ENCODE assay signal across 20 mouse cellular contexts in genomic region chr1:161925281-161925805, GRCm38 (mm10). TPM values are rescaled to one million over a fixed set of nuclear protein-coding genes. Genes with fewer than 3 reads are reported as not detected.
DNase-seq lines count a peak whose midpoint lies in the region; ATAC-seq and TF ChIP-seq lines count a peak whose summit lies in the region.
"Had no signal": no experiment of that assay in that cellular context is flagged by ENCODE, and none has a peak within 500 bp of the region (broad histone marks: within the 10 kb centered on the region; RNA-seq: fewer than 3 reads in every experiment).

No protein-coding gene starts in this region.

- TF ChIP-seq CTCF in lung, postnatal 0 days (IDR thresholded peaks at IDR 0.05) = no peak

- H3K9me3 ChIP-seq in heart, embryonic 12.5 days (replicated peaks) = no peaks in the 10 kb centered on the region
- no peaks in the 10 kb centered on the region for H3K9me3 ChIP-seq in lung, postnatal 0 days (ENCODE audit: low read length)
- no peaks in the 10 kb centered on the region for H3K9me3 ChIP-seq in forebrain, embryonic 12.5 days
- H3K9me3 ChIP-seq: embryonic facial prominence, embryonic 13.5 days; hindbrain, embryonic 12.5 days; limb, embryonic 13.5 days; lung, embryonic 15.5 days; midbrain, embryonic 12.5 days had no signal

- no peak overlapping the region for H3K4me3 ChIP-seq in heart, embryonic 12.5 days
- H3K4me3 ChIP-seq in lung, postnatal 0 days (ENCODE audit: low read depth, low read length) = no peak overlapping the region
- H3K4me3 ChIP-seq in forebrain, embryonic 12.5 days (replicated peaks) = no peak overlapping the region
- H3K4me3 ChIP-seq: embryonic facial prominence, embryonic 13.5 days; hindbrain, embryonic 12.5 days; left cerebral cortex, adult 2 months; limb, embryonic 13.5 days; lung, embryonic 15.5 days; midbrain, embryonic 12.5 days had no signal

- H3K36me3 ChIP-seq in heart, embryonic 12.5 days = no peaks in the 10 kb centered on the region
- no peaks in the 10 kb centered on the region for H3K36me3 ChIP-seq in lung, postnatal 0 days (ENCODE audit: insufficient read depth, low read length)
- H3K36me3 ChIP-seq in forebrain, embryonic 12.5 days (replicated peaks) = no peaks in the 10 kb centered on the region
- H3K36me3 ChIP-seq: embryonic facial prominence, embryonic 13.5 days; hindbrain, embryonic 12.5 days; limb, embryonic 13.5 days; lung, embryonic 15.5 days; midbrain, embryonic 12.5 days had no signal

- no peak overlapping the region for H3K9ac ChIP-seq in heart, embryonic 12.5 days
- no peak overlapping the region for H3K9ac ChIP-seq in lung, postnatal 0 days (replicated peaks; ENCODE audit: low read depth)
- H3K9ac ChIP-seq in forebrain, embryonic 12.5 days = no peak overlapping the region
- H3K9ac ChIP-seq: embryonic facial prominence, embryonic 13.5 days; hindbrain, embryonic 12.5 days; limb, embryonic 13.5 days; lung, embryonic 15.5 days; midbrain, embryonic 12.5 days had no signal

- no peak for TF ChIP-seq EP300 in lung, postnatal 0 days (IDR thresholded peaks at IDR 0.05)

- no peaks in the 10 kb centered on the region for H3K4me1 ChIP-seq in heart, embryonic 12.5 days (replicated peaks)
- H3K4me1 ChIP-seq in lung, postnatal 0 days (ENCODE audit: insufficient read depth, low read depth, low read length) = no peaks in the 10 kb centered on the region
- no peaks in the 10 kb centered on the region for H3K4me1 ChIP-seq in forebrain, embryonic 12.5 days
- H3K4me1 ChIP-seq: embryonic facial prominence, embryonic 13.5 days; hindbrain, embryonic 12.5 days; limb, embryonic 13.5 days; lung, embryonic 15.5 days; midbrain, embryonic 12.5 days had no signal

- no peak overlapping the region for H3K4me2 ChIP-seq in heart, embryonic 12.5 days
- H3K4me2 ChIP-seq in lung, postnatal 0 days (replicated peaks; ENCODE audit: low read depth, low read length) = 0 out of 2 replicates have a peak overlapping the region, but pooled peaks have one; percentile 19
- H3K4me2 ChIP-seq in forebrain, embryonic 12.5 days = no peak overlapping the region
- H3K4me2 ChIP-seq: embryonic facial prominence, embryonic 13.5 days; heart, embryonic 11.5 days; hindbrain, embryonic 12.5 days; limb, embryonic 13.5 days; lung, embryonic 15.5 days; midbrain, embryonic 12.5 days had no signal

- no peaks in the 10 kb centered on the region for H3K27me3 ChIP-seq in heart, embryonic 12.5 days (replicated peaks)
- H3K27me3 ChIP-seq in lung, postnatal 0 days (replicated peaks; ENCODE audit: insufficient read depth, low read length) = no peaks in the 10 kb centered on the region
- H3K27me3 ChIP-seq in forebrain, embryonic 12.5 days = no peaks in the 10 kb centered on the region
- H3K27me3 ChIP-seq: embryonic facial prominence, embryonic 13.5 days; hindbrain, embryonic 12.5 days; limb, embryonic 13.5 days; lung, embryonic 15.5 days; midbrain, embryonic 12.5 days had no signal

- ATAC-seq in heart, embryonic 12.5 days (ENCODE audit: insufficient number of reproducible peaks, low FRiP score) = no peak
- ATAC-seq in lung, postnatal 0 days = peak; percentile 64
- no peak for ATAC-seq in forebrain, embryonic 12.5 days (ENCODE audit: low FRiP score)
- ATAC-seq: activated CD4-positive, CD25-positive, alpha-beta regulatory T cell, adult 4 months; intestine, embryonic 16.5 days had no signal

- DNase-seq in heart, adult 11 months = peak; percentile 88
- peak; percentile 10 for DNase-seq in adrenal gland, postnatal 25 days
- peak; percentile 50 for DNase-seq in cerebellum, adult 9-10 months
- DNase-seq in lung, postnatal 0 days (ENCODE audit: low spot score) = peak; percentile 56
- no peak for DNase-seq in yolk sac, embryonic 10.5 days (ENCODE audit: low spot score)
- DNase-seq: kidney, postnatal 25 days; right cerebral cortex, postnatal 25 days had no signal

- WGBS in heart, embryonic 12.5 days = 76% methylated on average over 13 of the region's 13 CpGs
- 61% methylated on average over 13 of the region's 13 CpGs for WGBS in lung, postnatal 0 days
- WGBS in forebrain, embryonic 12.5 days = 87% methylated on average over 13 of the region's 13 CpGs

- no peak overlapping the region for H3K27ac ChIP-seq in heart, embryonic 12.5 days (ENCODE audit: poor library complexity, severe bottlenecking)
- no peak overlapping the region for H3K27ac ChIP-seq in lung, postnatal 0 days (ENCODE audit: low read length)
- no peak overlapping the region for H3K27ac ChIP-seq in forebrain, embryonic 12.5 days
- H3K27ac ChIP-seq: embryonic facial prominence, embryonic 13.5 days; hindbrain, embryonic 12.5 days; left cerebral cortex, adult 2 months; limb, embryonic 13.5 days; lung, embryonic 15.5 days; midbrain, embryonic 12.5 days had no signal

RNA-seq across cellular contexts. Expression of gene Pigc, which starts 43.6 kb away (rescaled TPM):
- 22.5 and 23.4 TPM in 2 replicates for polyA plus RNA-seq in heart, embryonic 12.5 days (2016; fragmentation: Nextera tagmentation; extraction: Ambion mirVana)
- 16.9 and 22.0 TPM in 2 replicates for total RNA-seq in adrenal gland, postnatal 25 days (2021)
- polyA plus RNA-seq in lung, postnatal 0 days (2015; fragmentation: Nextera tagmentation; extraction: Ambion mirVana) = 38.1 and 39.3 TPM in 2 replicates
- polyA plus RNA-seq in forebrain, embryonic 12.5 days (2016; fragmentation: Nextera tagmentation; extraction: Ambion mirVana) = 29.1 and 29.4 TPM in 2 replicates

RNA-seq across cellular contexts. Expression of gene Suco, which starts 48.9 kb away (rescaled TPM):
- 26.2 and 28.2 TPM in 2 replicates for polyA plus RNA-seq in heart, embryonic 12.5 days (2016; fragmentation: Nextera tagmentation; extraction: Ambion mirVana)
- 42.4 and 46.8 TPM in 2 replicates for total RNA-seq in adrenal gland, postnatal 25 days (2021)
- polyA plus RNA-seq in lung, postnatal 0 days (2015; fragmentation: Nextera tagmentation; extraction: Ambion mirVana) = 13.1 and 14.7 TPM in 2 replicates
- 29.2 and 32.3 TPM in 2 replicates for polyA plus RNA-seq in forebrain, embryonic 12.5 days (2016; fragmentation: Nextera tagmentation; extraction: Ambion mirVana)

RNA-seq across cellular contexts. Expression of gene 4930558K02Rik, which starts 54.1 kb away (rescaled TPM):
- not detected in 2 replicates for polyA plus RNA-seq in heart, embryonic 12.5 days (2016; fragmentation: Nextera tagmentation; extraction: Ambion mirVana)
- not detected in 2 replicates for total RNA-seq in adrenal gland, postnatal 25 days (2021)
- not detected in 2 replicates for polyA plus RNA-seq in lung, postnatal 0 days (2015; fragmentation: Nextera tagmentation; extraction: Ambion mirVana)
- not detected in 2 replicates for polyA plus RNA-seq in forebrain, embryonic 12.5 days (2016; fragmentation: Nextera tagmentation; extraction: Ambion mirVana)
- total RNA-seq: left cerebral cortex, adult 2 months; MEL had no signal
- polyA plus RNA-seq: activated CD4-positive, CD25-positive, alpha-beta regulatory T cell, adult 4 months; embryonic facial prominence, embryonic 13.5 days; forebrain, embryonic 11.5 days; heart, embryonic 11.5 days; hindbrain, embryonic 12.5 days; intestine, embryonic 16.5 days; limb, embryonic 13.5 days; lung, embryonic 15.5 days; midbrain, embryonic 12.5 days had no signal
